Mouse (Mus musculus): ENCODE results near the gene Kcnmb1. TPM values are rescaled to one million over a fixed set of nuclear protein-coding genes. Genes with fewer than 3 reads are reported as not detected.

The Kcnmb1 gene
- polyA plus RNA-seq (2016; fragmentation: Nextera tagmentation; extraction: Ambion mirVana), result 0.06 and 0.13 TPM in 2 replicates

- no peak within 1 kb of the TSS for H3K27ac ChIP-seq
- H3K27me3 ChIP-seq, result no peaks in the 10 kb centered on the region
- no peaks in the 10 kb centered on the region for H3K9me3 ChIP-seq
- 35% methylated on average over 6 of the region's 6 CpGs for WGBS
- H3K9ac ChIP-seq, result no peak within 1 kb of the TSS
- H3K36me3 ChIP-seq, result no peaks in the 10 kb centered on the region
- no peak within 1 kb of the TSS for H3K4me3 ChIP-seq
- peaks cover 10% of the 10 kb centered on the region; the same call in 1 of the 2 replicates for H3K4me1 ChIP-seq
- 0 out of 2 replicates have a peak, but pooled peaks have one; percentile 9 for ATAC-seq (ENCODE audit: insufficient number of reproducible peaks, insufficient read depth, low FRiP score, low TSS enrichment)
- H3K4me2 ChIP-seq (replicated peaks), result no peak within 1 kb of the TSS
Observed at GRCm38 (mm10) chr11:33962688-33963407, at the start of gene Kcnmb1. Kcnmb1 (plus strand) TSS chr11:33963013.

- 81% methylated on average over 7 of the region's 7 CpGs for WGBS
- H3K4me3 ChIP-seq, result no peak overlapping the region
- H3K27me3 ChIP-seq, result no peaks in the 10 kb centered on the region
- H3K9me3 ChIP-seq, result no peaks in the 10 kb centered on the region
- no peaks in the 10 kb centered on the region for H3K36me3 ChIP-seq
- no peak overlapping the region for H3K9ac ChIP-seq
- H3K27ac ChIP-seq, result no peak overlapping the region
- ATAC-seq (ENCODE audit: insufficient number of reproducible peaks, insufficient read depth, low FRiP score, low TSS enrichment), result no peak
- H3K4me1 ChIP-seq, result peaks cover 8% of the 10 kb centered on the region
- no peak overlapping the region for H3K4me2 ChIP-seq (replicated peaks)
Observed at GRCm38 (mm10) chr11:33913061-33913460, 49.8 kb upstream of the Kcnmb1 start.

- Histone ChIP-seq H3K4me3 (no peak overlapping the region), H3K36me3 (no peaks in the 10 kb centered on the region), H3K27me3 (no peaks in the 10 kb centered on the region), H3K4me1 (peaks cover 8% of the 10 kb centered on the region), H3K9ac (no peak overlapping the region), H3K9me3 (no peaks in the 10 kb centered on the region), H3K27ac (no peak overlapping the region), H3K4me2 (replicated peaks) (no peak overlapping the region)
- ATAC-seq (ENCODE audit: insufficient number of reproducible peaks, insufficient read depth, low FRiP score, low TSS enrichment), result no peak
- 79% methylated on average over 12 of the region's 12 CpGs for WGBS
Observed at GRCm38 (mm10) chr11:33914216-33914615, 48.6 kb upstream of the Kcnmb1 start.

GRCm38 (mm10) chr11:33917574-33917973 lies 45.2 kb upstream of the Kcnmb1 start:
- no peak overlapping the region for H3K27ac ChIP-seq
- no peak overlapping the region for H3K4me3 ChIP-seq
- no peak overlapping the region for H3K4me2 ChIP-seq (replicated peaks)
- H3K27me3 ChIP-seq, result no peaks in the 10 kb centered on the region
- whole genome bisulfite sequencing, result 24% methylated on average over 6 of the region's 6 CpGs
- no peaks in the 10 kb centered on the region for H3K9me3 ChIP-seq
- no peaks in the 10 kb centered on the region for H3K36me3 ChIP-seq
- no peak; the same call in 1 of the 2 replicates for ATAC-seq (ENCODE audit: insufficient number of reproducible peaks, insufficient read depth, low FRiP score, low TSS enrichment)
- no peak overlapping the region for H3K9ac ChIP-seq
- H3K4me1 ChIP-seq, result peaks cover under 1% of the 10 kb centered on the region; the same call in 1 of the 2 replicates

GRCm38 (mm10) chr11:33918424-33918823 lies 44.4 kb upstream of the Kcnmb1 start:
- H3K4me1 ChIP-seq, result no peaks in the 10 kb centered on the region
- no peak overlapping the region for H3K27ac ChIP-seq
- no peaks in the 10 kb centered on the region for H3K9me3 ChIP-seq
- H3K36me3 ChIP-seq, result no peaks in the 10 kb centered on the region
- H3K4me3 ChIP-seq, result no peak overlapping the region
- ATAC-seq (ENCODE audit: insufficient number of reproducible peaks, insufficient read depth, low FRiP score, low TSS enrichment), result no peak
- H3K4me2 ChIP-seq (replicated peaks), result no peak overlapping the region
- WGBS, result 53% methylated on average over 2 of the region's 2 CpGs
- no peak overlapping the region for H3K9ac ChIP-seq
- no peaks in the 10 kb centered on the region for H3K27me3 ChIP-seq

- H3K4me3 ChIP-seq, result no peak overlapping the region
- no peaks in the 10 kb centered on the region for H3K9me3 ChIP-seq
Observed at GRCm38 (mm10) chr11:33919826-33920225, 43.0 kb upstream of the Kcnmb1 start.

GRCm38 (mm10) chr11:33921451-33921850 lies 41.4 kb upstream of the Kcnmb1 start:
- H3K36me3 ChIP-seq, result no peaks in the 10 kb centered on the region
- no peaks in the 10 kb centered on the region for H3K4me1 ChIP-seq
- no peak for ATAC-seq (ENCODE audit: insufficient number of reproducible peaks, insufficient read depth, low FRiP score, low TSS enrichment)
- no peaks in the 10 kb centered on the region for H3K27me3 ChIP-seq
- no peak overlapping the region for H3K4me2 ChIP-seq (replicated peaks)
- H3K9ac ChIP-seq, result no peak overlapping the region
- H3K4me3 ChIP-seq, result no peak overlapping the region
- 76% methylated on average over 13 of the region's 13 CpGs for WGBS
- no peaks in the 10 kb centered on the region for H3K9me3 ChIP-seq
- H3K27ac ChIP-seq, result no peak overlapping the region

More at GRCm38 (mm10) chr11:33919826-33920225, 43.0 kb upstream of the Kcnmb1 start:
- 76% methylated on average over 7 of the region's 7 CpGs for WGBS
- Histone ChIP-seq H3K9ac (no peak overlapping the region), H3K27ac (no peak overlapping the region), H3K4me2 (replicated peaks) (no peak overlapping the region), H3K36me3 (no peaks in the 10 kb centered on the region), H3K27me3 (no peaks in the 10 kb centered on the region), H3K4me1 (no peaks in the 10 kb centered on the region)
- no peak for ATAC-seq (ENCODE audit: insufficient number of reproducible peaks, insufficient read depth, low FRiP score, low TSS enrichment)

GRCm38 (mm10) chr11:33923031-33923430 lies 39.8 kb upstream of the Kcnmb1 start:
- Histone ChIP-seq H3K4me1 (no peaks in the 10 kb centered on the region), H3K9me3 (no peaks in the 10 kb centered on the region), H3K27ac (no peak overlapping the region), H3K27me3 (0 out of 2 replicates have a peak, but pooled peaks cover 7% of the 10 kb centered on the region), H3K36me3 (no peaks in the 10 kb centered on the region), H3K4me2 (replicated peaks) (no peak overlapping the region), H3K4me3 (no peak overlapping the region), H3K9ac (no peak overlapping the region)
- ATAC-seq (ENCODE audit: insufficient number of reproducible peaks, insufficient read depth, low FRiP score, low TSS enrichment), result no peak
- 33% methylated on average over 3 of the region's 3 CpGs for WGBS

- ATAC-seq (ENCODE audit: insufficient number of reproducible peaks, insufficient read depth, low FRiP score, low TSS enrichment), result no peak
- 0 out of 2 replicates have a peak, but pooled peaks cover 3% of the 10 kb centered on the region for H3K4me1 ChIP-seq
- no peak overlapping the region for H3K27ac ChIP-seq
- no peak overlapping the region for H3K4me3 ChIP-seq
- no peak overlapping the region for H3K9ac ChIP-seq
- no peaks in the 10 kb centered on the region for H3K9me3 ChIP-seq
- WGBS, result 72% methylated on average over 8 of the region's 8 CpGs
- H3K36me3 ChIP-seq, result no peaks in the 10 kb centered on the region
- H3K27me3 ChIP-seq, result peaks cover 13% of the 10 kb centered on the region; the same call in 1 of the 2 replicates
- no peak overlapping the region for H3K4me2 ChIP-seq (replicated peaks)
Observed at GRCm38 (mm10) chr11:33925778-33926177, 37.0 kb upstream of the Kcnmb1 start.

GRCm38 (mm10) chr11:33926551-33926950 lies 36.3 kb upstream of the Kcnmb1 start:
- WGBS, result 60% methylated on average over 2 of the region's 2 CpGs
- Histone ChIP-seq H3K27ac (no peak overlapping the region), H3K27me3 (peaks cover 13% of the 10 kb centered on the region; the same call in 1 of the 2 replicates), H3K9ac (no peak overlapping the region), H3K4me3 (no peak overlapping the region), H3K4me1 (0 out of 2 replicates have a peak, but pooled peaks cover 3% of the 10 kb centered on the region), H3K9me3 (no peaks in the 10 kb centered on the region), H3K4me2 (replicated peaks) (no peak overlapping the region), H3K36me3 (no peaks in the 10 kb centered on the region)
- ATAC-seq (ENCODE audit: insufficient number of reproducible peaks, insufficient read depth, low FRiP score, low TSS enrichment), result no peak

GRCm38 (mm10) chr11:33927321-33927720 lies 35.5 kb upstream of the Kcnmb1 start:
- Histone ChIP-seq H3K4me2 (replicated peaks) (no peak overlapping the region), H3K4me1 (0 out of 2 replicates have a peak, but pooled peaks cover 3% of the 10 kb centered on the region), H3K9me3 (no peaks in the 10 kb centered on the region), H3K27me3 (peaks cover 13% of the 10 kb centered on the region; the same call in 1 of the 2 replicates), H3K4me3 (no peak overlapping the region), H3K36me3 (no peaks in the 10 kb centered on the region), H3K9ac (no peak overlapping the region), H3K27ac (no peak overlapping the region)
- 61% methylated on average over 6 of the region's 6 CpGs for WGBS
- ATAC-seq (ENCODE audit: insufficient number of reproducible peaks, insufficient read depth, low FRiP score, low TSS enrichment), result no peak

GRCm38 (mm10) chr11:33927836-33928235 lies 35.0 kb upstream of the Kcnmb1 start:
- H3K4me2 ChIP-seq (replicated peaks), result no peak overlapping the region
- H3K4me3 ChIP-seq, result no peak overlapping the region
- 0 out of 2 replicates have a peak, but pooled peaks cover 3% of the 10 kb centered on the region for H3K4me1 ChIP-seq
- H3K36me3 ChIP-seq, result no peaks in the 10 kb centered on the region
- H3K9ac ChIP-seq, result no peak overlapping the region
- H3K27me3 ChIP-seq, result peaks cover 13% of the 10 kb centered on the region; the same call in 1 of the 2 replicates
- WGBS, result 70% methylated on average over 4 of the region's 4 CpGs
- H3K9me3 ChIP-seq, result no peaks in the 10 kb centered on the region
- H3K27ac ChIP-seq, result no peak overlapping the region
- ATAC-seq (ENCODE audit: insufficient number of reproducible peaks, insufficient read depth, low FRiP score, low TSS enrichment), result no peak
